Mouse (Mus musculus) forebrain, postnatal 0 days (tissue): ENCODE measurements around the gene Kcnip3. TPM values are rescaled to one million over a fixed set of nuclear protein-coding genes. Genes with fewer than 3 reads are reported as not detected.

Source experiments
- ATAC-seq: fragments of 200-750 bp; cut with Nextera tagmentation; 2 replicates; pipeline ENCODE4 v1.8.0; 2017; ENCODE audit warnings: mild to moderate bottlenecking, moderate library complexity
- DNase-seq: peaks from one replicate; pipeline ENCODE4 v3.0.0-alpha.2; 2015
- H3K27ac ChIP-seq: fragments of 300-500 bp; sonication (generic); 2 replicates; pipeline ENCODE4 v1.5.1; 2014; ENCODE audit warnings: low read depth, mild to moderate bottlenecking, antibody characterized with exemption, low read length, moderate library complexity, mixed read lengths
- H3K27me3 ChIP-seq: fragments of 300-500 bp; sonication (generic); 2 replicates; pipeline ENCODE4 v1.6.1; 2014; ENCODE audit warnings: mild to moderate bottlenecking, low read length, mixed read lengths; ENCODE audit not compliant: insufficient read depth
- H3K36me3 ChIP-seq: fragments of 300-500 bp; sonication (generic); 2 replicates; pipeline ENCODE4 v1.6.1; 2014; ENCODE audit warnings: mild to moderate bottlenecking, moderate library complexity; ENCODE audit not compliant: insufficient read depth
- H3K4me1 ChIP-seq: fragments of 300-500 bp; sonication (generic); 2 replicates; pipeline ENCODE4 v1.6.1; 2014; ENCODE audit warnings: antibody characterized with exemption; ENCODE audit not compliant: insufficient read depth
- H3K4me2 ChIP-seq: fragments of 300-500 bp; sonication (generic); 2 replicates; pipeline ENCODE4 v1.6.1; 2014; ENCODE audit warnings: low read depth, mild to moderate bottlenecking, moderate library complexity
- H3K4me3 ChIP-seq: fragments of 300-500 bp; sonication (generic); 2 replicates; pipeline ENCODE4 v1.5.1; 2014; ENCODE audit warnings: low read depth, low read length, mixed read lengths
- H3K9ac ChIP-seq: fragments of 300-500 bp; sonication (generic); 2 replicates; pipeline ENCODE4 v1.6.1; 2014; ENCODE audit warnings: mild to moderate bottlenecking
- H3K9me3 ChIP-seq: fragments of 300-500 bp; sonication (generic); 2 replicates; pipeline ENCODE4 v1.6.1; 2016; ENCODE audit warnings: low read length
- CTCF ChIP-seq: sonication (generic); IDR thresholded peaks from 2 replicates; pipeline ENCODE4 v1.5.1; 2016; ENCODE audit warnings: antibody characterized with exemption, control low read depth, low read depth
- WGBS: fragments of 180-500 bp; shearing (Covaris S2); extraction: QIAGEN DNeasy Blood & Tissue Kit; methylation state at CpG from one replicate; pipeline ENCODE4 v1.1.7; 2014; 5-methylcytosine and 5-hydroxymethylcytosine counted together
- polyA plus RNA-seq: library from polyadenylated mRNA; unstranded; fragments of >200 nt; fragmentation: Nextera tagmentation; extraction: Ambion mirVana; gene quantifications from 2 replicates; pipeline ENCODE4 v1.2.1, GENCODE M21; 2015
- total RNA-seq: library from RNA; depleted of rRNA; stranded (reverse); fragments of >200 nt; gene quantifications from 2 replicates; pipeline ENCODE4 v1.2.3, GENCODE M21; 2014

Kcnip3 gene
- total and polyA plus RNA-seq, 2 experiments from 2014 or later: 15.8 to 27.8 TPM

DNA sequence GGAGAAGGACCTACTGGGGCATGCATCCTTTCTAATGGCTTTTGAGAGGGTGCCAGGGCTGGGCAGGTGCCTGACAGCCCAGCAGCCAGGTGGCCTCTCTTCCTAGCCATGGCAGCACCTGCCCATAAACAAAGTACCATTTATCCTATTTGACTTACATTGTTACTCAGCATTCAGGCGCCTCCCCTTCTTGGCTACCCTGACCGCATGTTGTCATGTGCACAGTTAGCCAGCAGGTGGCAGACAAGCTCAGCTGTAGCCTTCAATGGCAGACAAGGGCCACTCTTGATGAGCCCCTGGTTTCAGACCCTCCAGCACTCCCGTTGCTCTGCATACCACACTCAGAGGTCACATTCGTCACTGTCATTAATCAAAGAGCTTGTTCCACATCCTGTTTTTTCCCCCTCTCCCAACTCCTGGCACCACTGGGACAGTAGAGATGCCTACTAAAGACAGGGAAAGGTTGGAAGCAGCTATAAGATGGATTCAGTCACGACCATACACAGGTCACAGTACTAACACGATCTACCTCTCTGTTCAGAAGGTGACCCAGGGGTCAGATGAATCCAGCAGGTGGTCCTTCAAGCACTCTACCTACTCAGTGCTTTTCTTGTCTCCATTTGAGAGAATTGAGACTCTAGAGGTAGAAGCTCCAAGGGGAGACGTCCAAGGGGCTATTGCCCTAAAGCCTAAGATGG, 14.7 kb downstream of the Kcnip3 start:
- peaks cover 12% of the 10 kb centered on the region; the same call in 1 of the 2 replicates for H3K36me3 ChIP-seq
- H3K27ac ChIP-seq: no peak overlapping the region
- H3K4me2 ChIP-seq: no peak overlapping the region
- peak; percentile 97 for TF ChIP-seq CTCF
- 32% methylated on average over 7 of the region's 7 CpGs for WGBS
- no peaks in the 10 kb centered on the region for H3K9me3 ChIP-seq
- no peaks in the 10 kb centered on the region for H3K27me3 ChIP-seq
- ATAC-seq (peak; percentile 58), DNase-seq (peak; percentile 91)
- H3K9ac ChIP-seq: no peak overlapping the region
- peaks cover 5% of the 10 kb centered on the region; the same call in 1 of the 2 replicates for H3K4me1 ChIP-seq
- H3K4me3 ChIP-seq: no peak overlapping the region

DNA sequence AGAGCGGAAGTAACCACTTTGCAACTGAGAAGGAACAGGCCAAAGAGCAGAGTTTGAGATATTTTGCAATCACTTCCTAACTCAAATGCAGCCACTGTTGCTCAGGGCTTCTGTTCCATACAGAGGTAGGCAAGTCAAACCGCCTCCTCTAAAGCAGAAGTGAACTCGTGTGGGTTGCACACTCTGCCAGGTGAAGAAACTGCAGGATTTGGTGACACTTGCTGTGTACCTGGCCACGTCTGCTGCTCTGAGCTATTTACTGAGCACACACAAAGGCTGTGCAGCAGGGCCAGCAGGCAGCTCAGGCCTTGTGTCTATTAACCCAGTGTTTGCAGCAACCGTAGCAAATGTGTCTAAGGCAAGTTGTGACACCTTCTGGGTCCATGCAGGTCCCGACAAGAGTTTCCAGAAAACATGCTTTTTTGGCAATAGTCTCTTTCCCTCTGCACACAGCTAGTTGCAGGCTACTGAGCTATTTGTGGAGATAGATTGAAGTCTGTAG, 15.7 kb downstream of the Kcnip3 start:
- no peaks in the 10 kb centered on the region for H3K9me3 ChIP-seq
- 80% methylated on average over 6 of the region's 6 CpGs for WGBS
- no peak for TF ChIP-seq CTCF
- no peak overlapping the region for H3K27ac ChIP-seq
- no peak overlapping the region for H3K4me2 ChIP-seq
- peaks cover 12% of the 10 kb centered on the region; the same call in 1 of the 2 replicates for H3K36me3 ChIP-seq
- H3K9ac ChIP-seq: no peak overlapping the region
- peaks cover 5% of the 10 kb centered on the region; the same call in 1 of the 2 replicates for H3K4me1 ChIP-seq
- no peak for ATAC-seq
- no peaks in the 10 kb centered on the region for H3K27me3 ChIP-seq
- DNase-seq: no peak
- no peak overlapping the region for H3K4me3 ChIP-seq

DNA sequence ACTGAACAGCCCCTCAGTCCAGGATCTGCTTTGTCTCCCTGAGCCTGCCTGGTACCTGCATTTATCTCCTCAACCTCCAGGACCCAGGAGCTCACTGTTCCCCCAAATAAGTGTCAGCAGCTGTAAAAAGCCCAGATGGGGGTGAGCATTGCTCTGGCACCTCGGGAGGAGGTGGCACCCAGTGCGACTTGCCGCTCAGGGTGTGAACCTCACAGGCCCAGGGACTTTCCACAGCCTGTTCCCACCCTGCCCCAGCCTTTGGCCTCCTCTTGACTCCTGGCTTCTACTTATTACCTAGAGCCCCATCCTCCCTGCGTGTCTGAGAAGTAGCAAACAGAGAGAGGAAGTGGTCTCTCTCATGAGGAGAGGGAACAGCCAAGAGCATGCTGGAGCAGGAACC, 16.7 kb downstream of the Kcnip3 start:
- 76% methylated on average over 4 of the region's 4 CpGs for WGBS
- H3K9ac ChIP-seq: no peak overlapping the region
- no peak overlapping the region for H3K4me3 ChIP-seq
- peaks cover 12% of the 10 kb centered on the region; the same call in 1 of the 2 replicates for H3K36me3 ChIP-seq
- H3K9me3 ChIP-seq: no peaks in the 10 kb centered on the region
- no peaks in the 10 kb centered on the region for H3K27me3 ChIP-seq
- H3K4me1 ChIP-seq: peaks cover 5% of the 10 kb centered on the region; the same call in 1 of the 2 replicates
- ATAC-seq (no peak), DNase-seq (no peak)
- H3K27ac ChIP-seq: no peak overlapping the region
- no peak for TF ChIP-seq CTCF
- no peak overlapping the region for H3K4me2 ChIP-seq

DNA sequence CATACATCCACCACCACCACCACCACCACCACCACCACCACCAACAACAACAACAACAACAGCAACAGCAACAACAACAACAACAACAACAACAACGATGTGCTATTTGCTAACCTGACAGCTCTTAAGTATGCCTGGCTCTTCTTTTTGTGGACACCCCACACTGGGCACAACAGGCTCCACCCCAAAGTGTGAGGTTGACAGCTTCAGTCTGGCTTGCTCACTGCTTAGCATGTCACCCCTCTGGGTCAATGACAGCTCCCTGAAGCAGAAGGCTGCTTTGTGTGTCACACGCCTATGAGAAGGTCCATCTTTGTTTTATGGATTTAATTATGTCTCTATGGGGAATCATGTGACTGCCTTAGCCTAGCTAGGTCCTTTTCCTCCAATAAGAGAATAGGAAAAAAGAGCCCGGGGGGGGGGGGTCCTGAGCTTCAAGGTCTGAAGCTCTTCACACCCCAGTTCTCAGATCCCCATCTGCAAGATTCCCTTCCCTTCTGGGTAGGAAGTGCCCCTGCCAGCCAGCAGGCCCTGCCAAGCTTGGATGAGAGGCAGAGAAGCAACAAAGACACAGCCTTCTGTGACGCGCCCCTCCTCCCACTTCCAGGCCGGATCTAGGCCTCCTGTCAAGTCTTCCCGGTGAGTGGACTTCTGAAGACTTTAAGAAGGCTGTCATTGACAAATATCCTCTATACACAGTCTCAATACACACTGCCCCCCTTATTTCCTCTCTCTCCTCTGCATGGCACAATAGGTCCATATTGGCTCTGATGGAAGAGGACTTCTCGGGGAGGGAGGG, 17.9 kb downstream of the Kcnip3 start:
- H3K27ac ChIP-seq: peak overlapping the region; percentile 71
- no peaks in the 10 kb centered on the region for H3K9me3 ChIP-seq
- H3K4me2 ChIP-seq: no peak overlapping the region
- no peaks in the 10 kb centered on the region for H3K27me3 ChIP-seq
- ATAC-seq: peak; percentile 86
- H3K9ac ChIP-seq: no peak overlapping the region
- 38% methylated on average over 8 of the region's 8 CpGs for WGBS
- peak; percentile 80 for DNase-seq
- H3K36me3 ChIP-seq: peaks cover 3% of the 10 kb centered on the region; the same call in 1 of the 2 replicates
- TF ChIP-seq CTCF: no peak
- no peak overlapping the region for H3K4me3 ChIP-seq
- H3K4me1 ChIP-seq: peaks cover 5% of the 10 kb centered on the region; the same call in 1 of the 2 replicates

DNA sequence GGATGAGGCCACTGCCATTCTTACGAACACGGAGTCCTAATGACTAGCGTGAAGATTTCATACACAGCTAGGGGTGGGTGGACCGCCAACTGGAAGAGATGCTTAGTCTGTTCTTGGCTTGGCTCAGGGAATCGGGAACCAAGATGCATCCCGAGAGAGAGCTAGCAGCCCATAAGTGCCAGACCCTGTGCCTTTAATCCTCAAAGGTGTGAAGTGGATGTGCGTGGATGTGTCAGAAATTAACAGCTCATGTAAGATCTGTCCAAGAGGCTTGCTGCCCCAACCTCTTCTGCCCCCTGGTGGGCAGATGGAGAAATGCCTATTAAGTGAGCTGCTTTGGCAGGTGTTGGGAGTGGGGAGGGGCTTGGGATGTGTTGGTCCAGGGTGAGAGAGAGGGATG, 20.8 kb downstream of the Kcnip3 start:
- no peak overlapping the region for H3K4me3 ChIP-seq
- TF ChIP-seq CTCF: peak; percentile 78
- peak; percentile 21 for ATAC-seq
- H3K4me2 ChIP-seq: no peak overlapping the region
- H3K27ac ChIP-seq: no peak overlapping the region
- no peaks in the 10 kb centered on the region for H3K27me3 ChIP-seq
- WGBS: 41% methylated on average over 7 of the region's 7 CpGs
- 0 out of 2 replicates have a peak, but pooled peaks cover 2% of the 10 kb centered on the region for H3K36me3 ChIP-seq
- no peaks in the 10 kb centered on the region for H3K9me3 ChIP-seq
- DNase-seq: peak; percentile 54
- no peak overlapping the region for H3K9ac ChIP-seq
- H3K4me1 ChIP-seq: peaks cover 5% of the 10 kb centered on the region; the same call in 1 of the 2 replicates

DNA sequence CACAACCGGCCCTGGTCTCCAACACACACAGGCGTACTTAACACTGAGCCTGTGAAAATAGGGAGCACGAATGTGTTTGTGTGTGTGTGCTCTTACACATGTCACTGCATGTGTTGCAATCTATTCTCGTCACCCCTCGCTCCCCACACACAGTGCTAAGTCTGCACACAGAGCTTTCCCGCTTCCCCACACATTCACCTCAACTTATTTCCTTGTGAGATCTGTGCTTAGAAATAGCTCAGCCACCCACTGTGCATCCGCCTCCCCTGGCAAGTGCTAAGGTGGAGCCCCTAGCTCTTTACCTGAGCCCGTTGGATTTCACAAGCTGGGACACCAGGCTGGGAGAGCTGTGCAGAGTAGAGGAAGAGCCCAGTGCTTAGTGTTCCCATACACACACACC, 23.1 kb downstream of the Kcnip3 start:
- no peak overlapping the region for H3K4me3 ChIP-seq
- TF ChIP-seq CTCF: no peak
- H3K4me1 ChIP-seq: no peaks in the 10 kb centered on the region
- H3K36me3 ChIP-seq: no peaks in the 10 kb centered on the region; the same call in 1 of the 2 replicates
- no peak overlapping the region for H3K9ac ChIP-seq
- H3K27ac ChIP-seq: no peak overlapping the region
- no peak for DNase-seq
- no peaks in the 10 kb centered on the region for H3K9me3 ChIP-seq
- 74% methylated on average over 8 of the region's 8 CpGs for WGBS
- ATAC-seq: 0 out of 2 replicates have a peak, but pooled peaks have one; percentile 14
- no peak overlapping the region for H3K4me2 ChIP-seq
- H3K27me3 ChIP-seq: no peaks in the 10 kb centered on the region
